Mouse (Mus musculus) MEL (cell line): ENCODE results near the gene Pigc. TPM values are rescaled to one million over a fixed set of nuclear protein-coding genes. Genes with fewer than 3 reads are reported as not detected.

ENCODE experiments used
- DNase-seq: peaks from one replicate; pipeline ENCODE4 v3.0.0; 2011; ENCODE audit warnings: low read depth, low spot score
- H3K27ac ChIP-seq: 2 replicates; pipeline ENCODE4 v1.5.1; 2012; ENCODE audit warnings: low read depth, mild to moderate bottlenecking, control low read depth, low read length, moderate library complexity; ENCODE audit not compliant: control insufficient read depth
- H3K27me3 ChIP-seq, 2 experiments: fragments of 150-350 bp in 1 of 2; sonication (generic) in 1 of 2; 2 replicates each; pipeline ENCODE4 v1.6.1; 2012; ENCODE audit warnings: low read length in 2 of 2, mild to moderate bottlenecking in 2 of 2, improper control_type of control experiment in 1 of 2, moderate library complexity in 1 of 2; ENCODE audit not compliant: insufficient read depth in 2 of 2, control insufficient read depth in 1 of 2
- H3K36me3 ChIP-seq, 2 experiments: 2 replicates each; pipeline ENCODE4 v1.6.1; 2012 to 2014; ENCODE audit warnings: low read length in 2 of 2, improper control_type of control experiment in 1 of 2, inconsistent platforms in 1 of 2, mild to moderate bottlenecking in 1 of 2; ENCODE audit not compliant: insufficient read depth in 2 of 2, control insufficient read depth in 1 of 2
- H3K4me1 ChIP-seq, 2 experiments: fragments of 150-350 bp in 1 of 2; sonication (generic) in 1 of 2; 2 replicates each; pipeline ENCODE4 v1.6.1; 2012; ENCODE audit warnings: low read length in 2 of 2, improper control_type of control experiment in 1 of 2, mild to moderate bottlenecking in 1 of 2; ENCODE audit not compliant: insufficient read depth in 2 of 2, control insufficient read depth in 1 of 2
- H3K4me3 ChIP-seq, 2 experiments: fragments of 150-350 bp in 1 of 2; sonication (generic) in 1 of 2; 2 replicates each; pipeline ENCODE4 v1.5.1; 2012; ENCODE audit warnings: low read depth in 2 of 2, low read length in 2 of 2, mild to moderate bottlenecking in 2 of 2, moderate library complexity in 2 of 2, control low read depth in 1 of 2, improper control_type of control experiment in 1 of 2; ENCODE audit not compliant: control insufficient read depth in 1 of 2, insufficient read depth in 1 of 2
- H3K79me2 ChIP-seq: 2 replicates; pipeline ENCODE4 v1.6.1; 2012; ENCODE audit warnings: mild to moderate bottlenecking, low read length, moderate library complexity; ENCODE audit not compliant: control insufficient read depth, poor library complexity, insufficient read depth
- H3K9ac ChIP-seq: 2 replicates; pipeline ENCODE4 v1.6.1; 2012; ENCODE audit warnings: low read depth, mild to moderate bottlenecking, control low read depth, low read length, moderate library complexity; ENCODE audit not compliant: control insufficient read depth, poor library complexity, severe bottlenecking
- H3K9me3 ChIP-seq: fragments of 150-350 bp; sonication (generic); replicated peaks from 2 replicates; pipeline ENCODE4 v1.6.1; 2012; ENCODE audit warnings: mild to moderate bottlenecking, low read length, improper control_type of control experiment, moderate library complexity; ENCODE audit not compliant: insufficient read depth
- CHD1 ChIP-seq: IDR thresholded peaks from 2 replicates; pipeline ENCODE4 v1.6.1; 2012; ENCODE audit warnings: low read depth, mild to moderate bottlenecking, inconsistent platforms, low read length, improper control_type of control experiment
- CHD2 ChIP-seq: IDR thresholded peaks from 2 replicates; pipeline ENCODE4 v1.6.1; 2011; ENCODE audit warnings: low read length, improper control_type of control experiment
- CTCF ChIP-seq, 3 experiments: IDR thresholded peaks in 2 of 3; conservative IDR thresholded peaks in 1 of 3; 2 replicates each; pipeline ENCODE4 v1.5.1; 2011 to 2012; ENCODE audit warnings: low read length in 3 of 3, low read depth in 2 of 3, mild to moderate bottlenecking in 2 of 3, improper control_type of control experiment in 1 of 3, inconsistent platforms in 1 of 3, mixed read lengths in 1 of 3, moderate library complexity in 1 of 3; ENCODE audit not compliant: control insufficient read depth in 1 of 3, insufficient read depth in 1 of 3, poor library complexity in 1 of 3, severe bottlenecking in 1 of 3
- ETS1 ChIP-seq: IDR thresholded peaks from 2 replicates; pipeline ENCODE4 v1.6.1; 2012; ENCODE audit warnings: low read depth, mild to moderate bottlenecking, inconsistent platforms, low read length, improper control_type of control experiment, moderate library complexity
- GABPA ChIP-seq: IDR thresholded peaks from 2 replicates; pipeline ENCODE4 v1.6.1; 2012; ENCODE audit warnings: low read depth, mild to moderate bottlenecking, inconsistent platforms, low read length, improper control_type of control experiment, moderate library complexity
- HCFC1 ChIP-seq: IDR thresholded peaks from 2 replicates; pipeline ENCODE4 v1.6.1; 2012; ENCODE audit warnings: low read depth, mild to moderate bottlenecking, inconsistent platforms, low read length, improper control_type of control experiment, moderate library complexity
- KAT2A ChIP-seq: conservative IDR thresholded peaks from 2 replicates; pipeline ENCODE4 v1.6.1; 2012; ENCODE audit warnings: low read depth, low read length, improper control_type of control experiment, inconsistent platforms
- MAZ ChIP-seq: IDR thresholded peaks from 2 replicates; pipeline ENCODE4 v1.6.1; 2012; ENCODE audit warnings: low read depth, mild to moderate bottlenecking, inconsistent platforms, low read length, improper control_type of control experiment
- MEF2A ChIP-seq: IDR thresholded peaks from 2 replicates; pipeline ENCODE4 v1.6.1; 2014; ENCODE audit warnings: low read depth, mild to moderate bottlenecking, inconsistent platforms, low read length, improper control_type of control experiment; ENCODE audit not compliant: poor library complexity, insufficient replicate concordance, severe bottlenecking; ENCODE audit errors: extremely low read depth
- MXI1 ChIP-seq: IDR thresholded peaks from 2 replicates; pipeline ENCODE4 v1.6.1; 2011; ENCODE audit warnings: mild to moderate bottlenecking, low read depth, low read length, improper control_type of control experiment
- MYC ChIP-seq: IDR thresholded peaks from 2 replicates; pipeline ENCODE4 v1.6.1; 2011; ENCODE audit warnings: low read depth, mild to moderate bottlenecking, low read length, improper control_type of control experiment, moderate library complexity
- NRF1 ChIP-seq: IDR thresholded peaks from 2 replicates; pipeline ENCODE4 v1.6.1; 2014; ENCODE audit warnings: low read depth, mild to moderate bottlenecking, inconsistent platforms, low read length, improper control_type of control experiment, moderate library complexity; ENCODE audit not compliant: poor library complexity, insufficient read depth, severe bottlenecking
- POLR2AphosphoS2 ChIP-seq: IDR thresholded peaks from 2 replicates; pipeline ENCODE4 v1.6.1; 2011; ENCODE audit warnings: low read length, improper control_type of control experiment
- RAD21 ChIP-seq: IDR thresholded peaks from 2 replicates; pipeline ENCODE4 v1.6.1; 2011; ENCODE audit warnings: mild to moderate bottlenecking, low read depth, low read length, improper control_type of control experiment
- RCOR1 ChIP-seq: IDR thresholded peaks from 2 replicates; pipeline ENCODE4 v1.6.1; 2012; ENCODE audit warnings: low read depth, mild to moderate bottlenecking, inconsistent platforms, low read length, improper control_type of control experiment
- SMC3 ChIP-seq: IDR thresholded peaks from 2 replicates; pipeline ENCODE4 v1.6.1; 2011; ENCODE audit warnings: low read depth, low read length, improper control_type of control experiment
- TBP ChIP-seq: IDR thresholded peaks from 2 replicates; pipeline ENCODE4 v1.8.0; 2011; ENCODE audit warnings: low read depth, low read length, improper control_type of control experiment
- TCF12 ChIP-seq: IDR thresholded peaks from 2 replicates; pipeline ENCODE4 v1.6.1; 2014; ENCODE audit warnings: low read depth, mild to moderate bottlenecking, inconsistent platforms, low read length, improper control_type of control experiment, moderate library complexity
- UBTF ChIP-seq: IDR thresholded peaks from 2 replicates; pipeline ENCODE4 v1.6.1; 2012; ENCODE audit warnings: low read depth, mild to moderate bottlenecking, inconsistent platforms, low read length, improper control_type of control experiment, moderate library complexity, borderline replicate concordance; ENCODE audit not compliant: insufficient read depth
- ZC3H11A ChIP-seq: IDR thresholded peaks from 2 replicates; pipeline ENCODE4 v1.6.1; 2012; ENCODE audit warnings: low read depth, mild to moderate bottlenecking, inconsistent platforms, low read length, improper control_type of control experiment
- polyA plus RNA-seq, 2 experiments: library from polyadenylated mRNA; stranded (reverse) in 1 of 2; unstranded in 1 of 2; fragments of >175 nt in 1 of 2; fragments of >200 nt in 1 of 2; gene quantifications; 2 replicates each; pipeline versions ENCODE4 v1.2.1 to v1.2.4; 2012; ENCODE audit warnings: low replicate concordance in 2 of 2, low read depth in 1 of 2; ENCODE audit not compliant: insufficient read length in 2 of 2, insufficient read depth in 1 of 2, missing spikeins in 1 of 2
- total RNA-seq: library from RNA; depleted of rRNA; stranded (reverse); fragments of 300-350 nt; gene quantifications from 2 replicates; pipeline ENCODE4 v1.2.3, GENCODE M21; 2012

Pigc gene
- total and polyA plus RNA-seq, 3 experiments = 4.2 to 9.8 TPM; not detected in 1

- Histone ChIP-seq H3K9me3 (no peaks in the 10 kb centered on the region), H3K79me2 (no peaks in the 10 kb centered on the region), H3K36me3 (no peaks in the 10 kb centered on the region), H3K4me1 (no peaks in the 10 kb centered on the region), H3K4me3 (no peak overlapping the region), H3K27me3 (no peaks in the 10 kb centered on the region; a peak in 2 of 4 replicates), H3K9ac (no peak overlapping the region), H3K27ac (no peak overlapping the region)
- DNase-seq = no peak
- TF ChIP-seq MEF2A (no peak), SMC3 (no peak), POLR2AphosphoS2 (no peak), RAD21 (no peak), CTCF (IDR thresholded peaks at IDR 0.05 in 2 of 3, conservative IDR thresholded peaks at IDR 0.05 in 1 of 3; ENCODE audit: control insufficient read depth in 1 of 3, insufficient read depth in 1 of 3, low read depth in 2 of 3, low read length in 3 of 3, poor library complexity in 1 of 3, severe bottlenecking in 1 of 3) (no peak), ZC3H11A (no peak), TCF12 (no peak), MXI1 (no peak), HCFC1 (no peak), TBP (no peak), UBTF (no peak), CHD1 (no peak), GABPA (no peak), ETS1 (no peak), RCOR1 (no peak), CHD2 (no peak), KAT2A (no peak), MYC (no peak), NRF1 (no peak), MAZ (no peak)
These were observed 32.3 kb downstream of the Pigc start for GRCm38 (mm10) chr1:162001328-162001727.

- no peak for DNase-seq
- H3K27me3 ChIP-seq = no peaks in the 10 kb centered on the region; a peak in 3 of 4 replicates
- no peaks in the 10 kb centered on the region for H3K9me3 ChIP-seq
- H3K27ac ChIP-seq = no peak overlapping the region
- no peaks in the 10 kb centered on the region for H3K4me1 ChIP-seq
- no peak overlapping the region for H3K9ac ChIP-seq
- no peaks in the 10 kb centered on the region for H3K36me3 ChIP-seq
- H3K79me2 ChIP-seq = no peaks in the 10 kb centered on the region
- no peak for TF ChIP-seq MEF2A
- TF ChIP-seq, all 39 proteins: peak for 0
- no peak overlapping the region for H3K4me3 ChIP-seq
These were observed 34.9 kb downstream of the Pigc start for GRCm38 (mm10) chr1:162003729-162004517.
